Mouse (Mus musculus) heart, embryonic 12.5 days (tissue): ENCODE results near the gene Traf7. TPM values are rescaled to one million over a fixed set of nuclear protein-coding genes. Genes with fewer than 3 reads are reported as not detected.
A peak's percentile ranks its signal among the peaks of the same experiment; 100 is the strongest.

Experiments used
- ATAC-seq: fragments of 200-750 bp; cut with Nextera tagmentation; 2 replicates; pipeline ENCODE4 v1.8.0; 2017; ENCODE audit warnings: moderate TSS enrichment, moderate library complexity; ENCODE audit not compliant: insufficient number of reproducible peaks, low FRiP score
- H3K27ac ChIP-seq: fragments of 300-500 bp; sonication (generic); 2 replicates; pipeline ENCODE4 v1.5.1; 2016; ENCODE audit warnings: mild to moderate bottlenecking, moderate library complexity; ENCODE audit not compliant: poor library complexity, severe bottlenecking
- H3K27me3 ChIP-seq: fragments of 300-500 bp; sonication (generic); replicated peaks from 2 replicates; pipeline ENCODE4 v1.6.1; 2016; ENCODE audit warnings: mild to moderate bottlenecking, moderate library complexity
- H3K36me3 ChIP-seq: fragments of 300-500 bp; sonication (generic); 2 replicates; pipeline ENCODE4 v1.6.1; 2016; ENCODE audit warnings: mild to moderate bottlenecking, moderate library complexity
- H3K4me1 ChIP-seq: fragments of 300-500 bp; sonication (generic); replicated peaks from 2 replicates; pipeline ENCODE4 v1.6.1; 2016; ENCODE audit warnings: mild to moderate bottlenecking
- H3K4me2 ChIP-seq: fragments of 300-500 bp; sonication (generic); 2 replicates; pipeline ENCODE4 v1.6.1; 2016; ENCODE audit warnings: mild to moderate bottlenecking, moderate library complexity
- H3K4me3 ChIP-seq: fragments of 300-500 bp; sonication (generic); 2 replicates; pipeline ENCODE4 v1.5.1; 2016; ENCODE audit warnings: mild to moderate bottlenecking
- H3K9ac ChIP-seq: fragments of 300-500 bp; sonication (generic); 2 replicates; pipeline ENCODE4 v1.6.1; 2016; ENCODE audit warnings: mild to moderate bottlenecking, moderate library complexity
- H3K9me3 ChIP-seq: fragments of 300-500 bp; sonication (generic); replicated peaks from 2 replicates; pipeline ENCODE4 v1.6.1; 2016; ENCODE audit warnings: mild to moderate bottlenecking, moderate library complexity
- WGBS: fragments of 180-500 bp; shearing (Covaris S2); methylation state at CpG from one replicate; pipeline ENCODE4 v1.1.7; 2016; 5-methylcytosine and 5-hydroxymethylcytosine counted together
- polyA plus RNA-seq: library from polyadenylated mRNA; unstranded; fragments of >200 nt; fragmentation: Nextera tagmentation; extraction: Ambion mirVana; gene quantifications from 2 replicates; pipeline ENCODE4 v1.2.1, GENCODE M21; 2016

The Traf7 gene
- polyA plus RNA-seq, 1 experiment from 2014 or later: 81.4 TPM

- no peak for ATAC-seq
- 0 out of 2 replicates have a peak overlapping the region, but pooled peaks have one; percentile 79 for H3K4me3 ChIP-seq
- H3K4me2 ChIP-seq: peak overlapping the region; percentile 89; the same call in 1 of the 2 replicates
- no peaks in the 10 kb centered on the region for H3K27me3 ChIP-seq
- peaks cover 20% of the 10 kb centered on the region for H3K36me3 ChIP-seq
- H3K9ac ChIP-seq: peak overlapping the region; percentile 87
- H3K9me3 ChIP-seq: no peaks in the 10 kb centered on the region
- WGBS: 48% methylated on average over 8 of the region's 8 CpGs
- H3K4me1 ChIP-seq: peaks cover 61% of the 10 kb centered on the region
- H3K27ac ChIP-seq: no peak overlapping the region
Observed at GRCm38 (mm10) chr17:24530361-24531050, 2.8 kb upstream of the Traf7 start.

- Histone ChIP-seq H3K27me3 (no peaks in the 10 kb centered on the region), H3K36me3 (peaks cover 20% of the 10 kb centered on the region), H3K9me3 (no peaks in the 10 kb centered on the region), H3K4me3 (peak overlapping the region; percentile 79), H3K9ac (peak overlapping the region; percentile 87), H3K27ac (peak overlapping the region; percentile 30; the same call in 1 of the 2 replicates), H3K4me2 (peak overlapping the region; percentile 89), H3K4me1 (peaks cover 67% of the 10 kb centered on the region)
- 30% methylated on average over 5 of the region's 5 CpGs for WGBS
- ATAC-seq: no peak
Observed at GRCm38 (mm10) chr17:24529883-24530282, 2.1 kb upstream of the Traf7 start.

GRCm38 (mm10) chr17:24529007-24529451, 1.3 kb upstream of the Traf7 start:
- Histone ChIP-seq H3K4me1 (peaks cover 74% of the 10 kb centered on the region), H3K4me3 (peak overlapping the region; percentile 79), H3K9me3 (no peaks in the 10 kb centered on the region), H3K36me3 (peaks cover 20% of the 10 kb centered on the region), H3K27me3 (no peaks in the 10 kb centered on the region), H3K27ac (peak overlapping the region; percentile 87), H3K9ac (peak overlapping the region; percentile 87), H3K4me2 (peak overlapping the region; percentile 89)
- WGBS: under 1% methylated on average over 4 of the region's 4 CpGs
- ATAC-seq: no peak

- Histone ChIP-seq H3K4me1 (peaks cover 73% of the 10 kb centered on the region), H3K9ac (peak overlapping the region; percentile 87), H3K27ac (peak overlapping the region; percentile 87), H3K27me3 (no peaks in the 10 kb centered on the region), H3K4me3 (peak overlapping the region; percentile 79), H3K36me3 (peaks cover 20% of the 10 kb centered on the region), H3K9me3 (no peaks in the 10 kb centered on the region), H3K4me2 (peak overlapping the region; percentile 89)
- under 1% methylated on average over 8 of the region's 8 CpGs for WGBS
- ATAC-seq: no peak
Observed at GRCm38 (mm10) chr17:24528560-24528918, 801 bp upstream of the Traf7 start.

GRCm38 (mm10) chr17:24527315-24527714, 423 bp downstream of the Traf7 start:
- no peaks in the 10 kb centered on the region for H3K9me3 ChIP-seq
- H3K4me3 ChIP-seq: peak overlapping the region; percentile 79
- whole genome bisulfite sequencing: under 1% methylated on average over 16 of the region's 19 CpGs
- H3K9ac ChIP-seq: peak overlapping the region; percentile 92
- peaks cover 62% of the 10 kb centered on the region for H3K4me1 ChIP-seq
- peaks cover 24% of the 10 kb centered on the region for H3K36me3 ChIP-seq
- H3K27me3 ChIP-seq: no peaks in the 10 kb centered on the region
- peak overlapping the region; percentile 71 for H3K27ac ChIP-seq
- peak overlapping the region; percentile 71 for H3K4me2 ChIP-seq
- no peak for ATAC-seq

GRCm38 (mm10) chr17:24524734-24525133, 3.0 kb downstream of the Traf7 start:
- H3K36me3 ChIP-seq: peaks cover 21% of the 10 kb centered on the region
- H3K27ac ChIP-seq: no peak overlapping the region
- peaks cover 39% of the 10 kb centered on the region for H3K4me1 ChIP-seq
- WGBS: 51% methylated on average over 2 of the region's 2 CpGs
- peak overlapping the region; percentile 42; the same call in 1 of the 2 replicates for H3K9ac ChIP-seq
- no peak for ATAC-seq
- H3K27me3 ChIP-seq: no peaks in the 10 kb centered on the region
- H3K4me3 ChIP-seq: no peak overlapping the region
- 0 out of 2 replicates have a peak overlapping the region, but pooled peaks have one; percentile 12 for H3K4me2 ChIP-seq
- H3K9me3 ChIP-seq: no peaks in the 10 kb centered on the region

- no peak for ATAC-seq
- peaks cover 53% of the 10 kb centered on the region for H3K36me3 ChIP-seq
Observed at GRCm38 (mm10) chr17:24520450-24520849, 7.3 kb downstream of the Traf7 start.

GRCm38 (mm10) chr17:24514270-24515257, 13.2 kb downstream of the Traf7 start:
- Histone ChIP-seq H3K27ac (peak overlapping the region; percentile 57), H3K4me1 (0 out of 2 replicates have a peak, but pooled peaks cover 6% of the 10 kb centered on the region), H3K27me3 (no peaks in the 10 kb centered on the region), H3K9me3 (no peaks in the 10 kb centered on the region), H3K4me2 (no peak overlapping the region), H3K36me3 (peaks cover 94% of the 10 kb centered on the region), H3K9ac (no peak overlapping the region), H3K4me3 (no peak overlapping the region)
- 82% methylated on average over 24 of the region's 24 CpGs for WGBS
- ATAC-seq: peak; percentile 60

More at GRCm38 (mm10) chr17:24520450-24520849, 7.3 kb downstream of the Traf7 start:
- Histone ChIP-seq H3K9me3 (no peaks in the 10 kb centered on the region), H3K4me2 (no peak overlapping the region), H3K4me1 (peaks cover 15% of the 10 kb centered on the region), H3K27ac (no peak overlapping the region), H3K4me3 (no peak overlapping the region), H3K27me3 (no peaks in the 10 kb centered on the region), H3K9ac (no peak overlapping the region)
- WGBS: 85% methylated on average over 4 of the region's 4 CpGs

GRCm38 (mm10) chr17:24513609-24514008, 14.1 kb downstream of the Traf7 start:
- no peak overlapping the region for H3K4me2 ChIP-seq
- no peak for ATAC-seq

GRCm38 (mm10) chr17:24507806-24508460, 19.8 kb downstream of the Traf7 start:
- no peaks in the 10 kb centered on the region for H3K9me3 ChIP-seq
- WGBS: 83% methylated on average over 12 of the region's 12 CpGs
- H3K9ac ChIP-seq: no peak overlapping the region
- ATAC-seq: no peak
- peaks cover 40% of the 10 kb centered on the region for H3K27me3 ChIP-seq
- peaks cover 52% of the 10 kb centered on the region for H3K36me3 ChIP-seq
- H3K4me1 ChIP-seq: peaks cover 14% of the 10 kb centered on the region
- no peak overlapping the region for H3K27ac ChIP-seq
- H3K4me2 ChIP-seq: no peak overlapping the region
- H3K4me3 ChIP-seq: no peak overlapping the region

More at GRCm38 (mm10) chr17:24513609-24514008, 14.1 kb downstream of the Traf7 start:
- 60% methylated on average over 5 of the region's 5 CpGs for WGBS
- Histone ChIP-seq H3K27me3 (no peaks in the 10 kb centered on the region), H3K9me3 (no peaks in the 10 kb centered on the region), H3K27ac (no peak overlapping the region), H3K4me1 (0 out of 2 replicates have a peak, but pooled peaks cover 6% of the 10 kb centered on the region), H3K36me3 (peaks cover 95% of the 10 kb centered on the region), H3K9ac (0 out of 2 replicates have a peak overlapping the region, but pooled peaks have one; percentile 4), H3K4me3 (no peak overlapping the region)
